17 mouse cellular contexts compared by ENCODE assay signal in genomic region chr8:57637599-57638280, GRCm38 (mm10). TPM values are rescaled to one million over a fixed set of nuclear protein-coding genes. Genes with fewer than 3 reads are reported as not detected.
DNase-seq lines count a peak whose midpoint lies in the region; ATAC-seq and TF ChIP-seq lines count a peak whose summit lies in the region.
"Had no signal": no experiment of that assay in that cellular context is flagged by ENCODE, and none has a peak within 500 bp of the region (broad histone marks: within the 10 kb centered on the region; RNA-seq: fewer than 3 reads in every experiment).

No protein-coding gene starts in this region.

- no peaks in the 10 kb centered on the region for H3K27me3 ChIP-seq in forebrain, postnatal 0 days (ENCODE audit: insufficient read depth, low read length)
- H3K27me3 ChIP-seq in forebrain, embryonic 11.5 days (ENCODE audit: control insufficient read depth, insufficient read depth, low read length), result no peaks in the 10 kb centered on the region
- H3K27me3 ChIP-seq in thymus, adult 2 months (ENCODE audit: control insufficient read depth, insufficient read depth, low read length), result no peaks in the 10 kb centered on the region
- H3K27me3 ChIP-seq: embryonic facial prominence, embryonic 15.5 days; forebrain, embryonic 13.5 days had no signal

- ATAC-seq in forebrain, postnatal 0 days, result peak; percentile 51
- no peak for ATAC-seq in forebrain, embryonic 11.5 days (replicated peaks; ENCODE audit: low FRiP score)
- peak; percentile 63 for ATAC-seq in megakaryocyte progenitor cell, adult 5-6 weeks (replicated peaks; ENCODE audit: poor library complexity)
- ATAC-seq: forebrain, embryonic 13.5 days had no signal

- H3K4me1 ChIP-seq in forebrain, postnatal 0 days (ENCODE audit: insufficient read depth), result no peaks in the 10 kb centered on the region
- H3K4me1 ChIP-seq in forebrain, embryonic 11.5 days (replicated peaks; ENCODE audit: control insufficient read depth, insufficient read depth, low read length), result no peaks in the 10 kb centered on the region
- peaks cover 14% of the 10 kb centered on the region for H3K4me1 ChIP-seq in thymus, adult 2 months (replicated peaks; ENCODE audit: control insufficient read depth, insufficient read depth, low read length)
- H3K4me1 ChIP-seq: embryonic facial prominence, embryonic 15.5 days had no signal

- H3K36me3 ChIP-seq in forebrain, postnatal 0 days (ENCODE audit: insufficient read depth), result no peaks in the 10 kb centered on the region
- H3K36me3 ChIP-seq in forebrain, embryonic 11.5 days (ENCODE audit: control insufficient read depth, insufficient read depth, low read length), result no peaks in the 10 kb centered on the region
- no peaks in the 10 kb centered on the region for H3K36me3 ChIP-seq in thymus, adult 2 months (ENCODE audit: control insufficient read depth, insufficient read depth, low read length)
- H3K36me3 ChIP-seq: embryonic facial prominence, embryonic 15.5 days had no signal

- no peaks in the 10 kb centered on the region for H3K9me3 ChIP-seq in forebrain, postnatal 0 days (ENCODE audit: low read length)
- H3K9me3 ChIP-seq in forebrain, embryonic 11.5 days (ENCODE audit: control insufficient read depth, low read length), result no peaks in the 10 kb centered on the region
- H3K9me3 ChIP-seq: embryonic facial prominence, embryonic 15.5 days; forebrain, embryonic 13.5 days had no signal

- no peak overlapping the region for H3K9ac ChIP-seq in forebrain, postnatal 0 days
- H3K9ac ChIP-seq in forebrain, embryonic 11.5 days (ENCODE audit: low read length), result no peak overlapping the region
- H3K9ac ChIP-seq: embryonic facial prominence, embryonic 15.5 days; forebrain, embryonic 13.5 days had no signal

- no peak for TF ChIP-seq CTCF in forebrain, postnatal 0 days (IDR thresholded peaks at IDR 0.05; ENCODE audit: low read depth)
- no peak for TF ChIP-seq CTCF in thymus, adult 2 months (IDR thresholded peaks at IDR 0.05; ENCODE audit: borderline replicate concordance, control insufficient read depth, extremely low read depth, insufficient read depth, low read length, poor library complexity)

- no peak overlapping the region for H3K27ac ChIP-seq in forebrain, postnatal 0 days (ENCODE audit: low read depth, low read length)
- no peak overlapping the region for H3K27ac ChIP-seq in forebrain, embryonic 11.5 days (ENCODE audit: low read depth, low read length)
- H3K27ac ChIP-seq in thymus, adult 2 months (ENCODE audit: control insufficient read depth, insufficient read depth, low read length), result no peak overlapping the region
- H3K27ac ChIP-seq: embryonic facial prominence, embryonic 15.5 days; forebrain, embryonic 13.5 days; macrophage had no signal

- no peak for DNase-seq in forebrain, postnatal 0 days
- DNase-seq in forebrain, embryonic 11.5 days (ENCODE audit: low spot score), result no peak
- DNase-seq in thymus, adult 2 months, result peak; percentile 36
- no peak for DNase-seq in thymus, adult 18-20 months
- DNase-seq in right cerebral cortex, adult 18-20 months, result no peak
- no peak for DNase-seq in right cerebral cortex, postnatal 36 days (ENCODE audit: low spot score in 2 of 2)
- DNase-seq in adrenal gland, adult (ENCODE audit: inconsistent age in 2 of 2, low spot score in 1 of 2), result no peak
- DNase-seq: adrenal gland, postnatal 36 days; cerebellum, postnatal 25 days; gastrocnemius, postnatal 36 days; heart, postnatal 14 days; lung, adult 18-20 months; retina, postnatal 1 day had no signal

- TF ChIP-seq POLR2A in thymus, adult 2 months (IDR thresholded peaks at IDR 0.05; ENCODE audit: control insufficient read depth, extremely low read depth, insufficient read depth, low read length, poor library complexity), result no peak

- H3K4me3 ChIP-seq in forebrain, postnatal 0 days (ENCODE audit: low read depth, low read length), result no peak overlapping the region
- H3K4me3 ChIP-seq in forebrain, embryonic 11.5 days (ENCODE audit: low read depth, low read length), result no peak overlapping the region
- no peak overlapping the region for H3K4me3 ChIP-seq in thymus, adult 2 months (ENCODE audit: control insufficient read depth, insufficient read depth, low read length)
- H3K4me3 ChIP-seq: embryonic facial prominence, embryonic 15.5 days; forebrain, embryonic 13.5 days had no signal

- H3K4me2 ChIP-seq in forebrain, postnatal 0 days (ENCODE audit: low read depth), result no peak overlapping the region
- H3K4me2 ChIP-seq in forebrain, embryonic 11.5 days (ENCODE audit: low read depth, low read length, severe bottlenecking), result no peak overlapping the region
- H3K4me2 ChIP-seq: embryonic facial prominence, embryonic 15.5 days; forebrain, embryonic 13.5 days had no signal

- WGBS in forebrain, postnatal 0 days, result 78% methylated on average over 15 of the region's 15 CpGs
- WGBS in forebrain, embryonic 11.5 days, result 91% methylated on average over 15 of the region's 15 CpGs
- WGBS in thymus, adult 2 months, result 36% methylated on average over 15 of the region's 15 CpGs

RNA-seq across cellular contexts. Expression of gene Galnt7, which starts 15.1 kb away (rescaled TPM):
- total RNA-seq in forebrain, postnatal 0 days (2014; rRNA removed), result 7.2 and 8.0 TPM in 2 replicates
- 4.0 and 5.3 TPM in 2 replicates for polyA plus RNA-seq in forebrain, postnatal 0 days (2015; fragmentation: Nextera tagmentation; extraction: Ambion mirVana)
- 19.5 and 19.6 TPM in 2 replicates for polyA plus RNA-seq in forebrain, embryonic 11.5 days (2014; fragmentation: Nextera tagmentation; extraction: Ambion mirVana)
- 8.4 and 9.1 TPM in 2 replicates for polyA plus RNA-seq in thymus, adult 2 months (2012; rRNA removed)
- total RNA-seq in megakaryocyte progenitor cell, adult 5-6 weeks (2015), result 15.5 and 15.9 TPM in 2 replicates
- 17.9 and 20.4 TPM in 2 replicates for total RNA-seq in megakaryocyte progenitor cell, adult 5-6 weeks (2017)
